Mouse (Mus musculus) hindbrain, postnatal 0 days (tissue): ENCODE results near the gene Zfp367. TPM values are rescaled to one million over a fixed set of nuclear protein-coding genes. Genes with fewer than 3 reads are reported as not detected.

Experiments
- ATAC-seq: fragments of 200-750 bp; cut with Nextera tagmentation; 2 replicates; pipeline ENCODE4 v1.8.0; 2017; ENCODE audit warnings: mild to moderate bottlenecking, moderate TSS enrichment, moderate library complexity
- DNase-seq: peaks from one replicate; pipeline ENCODE4 v3.0.0-alpha.2; 2015; ENCODE audit warnings: low spot score
- H3K27ac ChIP-seq: fragments of 300-500 bp; sonication (generic); 2 replicates; pipeline ENCODE4 v1.5.1; 2014; ENCODE audit warnings: mild to moderate bottlenecking
- H3K27me3 ChIP-seq: fragments of 300-500 bp; sonication (generic); 2 replicates; pipeline ENCODE4 v1.6.1; 2014; ENCODE audit warnings: low read length, mixed read lengths; ENCODE audit not compliant: insufficient read depth
- H3K36me3 ChIP-seq: fragments of 300-500 bp; sonication (generic); 2 replicates; pipeline ENCODE4 v1.6.1; 2014; ENCODE audit warnings: low read length, mixed read lengths; ENCODE audit not compliant: insufficient read depth
- H3K4me1 ChIP-seq: fragments of 300-500 bp; sonication (generic); 2 replicates; pipeline ENCODE4 v1.6.1; 2014; ENCODE audit warnings: antibody characterized with exemption, low read length, mixed read lengths; ENCODE audit not compliant: insufficient read depth
- H3K4me2 ChIP-seq: fragments of 300-500 bp; sonication (generic); 2 replicates; pipeline ENCODE4 v1.6.1; 2014; ENCODE audit warnings: low read depth, mild to moderate bottlenecking, low read length, moderate library complexity, mixed read lengths
- H3K4me3 ChIP-seq: fragments of 300-500 bp; sonication (generic); 2 replicates; pipeline ENCODE4 v1.5.1; 2014; ENCODE audit warnings: low read length
- H3K9ac ChIP-seq: fragments of 300-500 bp; sonication (generic); replicated peaks from 2 replicates; pipeline ENCODE4 v1.6.1; 2014; ENCODE audit warnings: mild to moderate bottlenecking, low read length, moderate library complexity, mixed read lengths
- H3K9me3 ChIP-seq: fragments of 300-500 bp; sonication (generic); 2 replicates; pipeline ENCODE4 v1.6.1; 2016; ENCODE audit warnings: low read length, mixed read lengths
- CTCF ChIP-seq: IDR thresholded peaks from 2 replicates; pipeline ENCODE4 v1.5.1; 2016; ENCODE audit warnings: antibody characterized with exemption, control low read depth, low read depth
- WGBS: fragments of 180-500 bp; shearing (Covaris S2); extraction: QIAGEN DNeasy Blood & Tissue Kit; methylation state at CpG from one replicate; pipeline ENCODE4 v1.1.7; 2014; 5-methylcytosine and 5-hydroxymethylcytosine counted together
- polyA plus RNA-seq: library from polyadenylated mRNA; unstranded; fragments of >200 nt; fragmentation: Nextera tagmentation; extraction: Ambion mirVana; gene quantifications from 2 replicates; pipeline ENCODE4 v1.2.1, GENCODE M21; 2015
- total RNA-seq: library from RNA; depleted of rRNA; stranded (reverse); fragments of >200 nt; gene quantifications from 2 replicates; pipeline ENCODE4 v1.2.3, GENCODE M21; 2014

Gene Zfp367
- total and polyA plus RNA-seq, 2 experiments from 2014 or later = 6.7 to 15.3 TPM

- Histone ChIP-seq H3K27ac (no peak overlapping the region), H3K4me3 (no peak overlapping the region), H3K27me3 (no peaks in the 10 kb centered on the region), H3K36me3 (peaks cover 26% of the 10 kb centered on the region; the same call in 1 of the 2 replicates), H3K9ac (no peak overlapping the region), H3K9me3 (no peaks in the 10 kb centered on the region), H3K4me2 (no peak overlapping the region), H3K4me1 (no peaks in the 10 kb centered on the region)
- no peak for DNase-seq
- TF ChIP-seq CTCF = no peak
- WGBS = 75% methylated on average over 7 of the region's 7 CpGs
- ATAC-seq = no peak
These were observed 32.2 kb upstream of the Zfp367 start for GRCm38 (mm10) chr13:64185176-64185575.

- TF ChIP-seq CTCF = no peak
- H3K4me1 ChIP-seq = no peaks in the 10 kb centered on the region
- peaks cover 26% of the 10 kb centered on the region; the same call in 1 of the 2 replicates for H3K36me3 ChIP-seq
- H3K4me2 ChIP-seq = no peak overlapping the region
- H3K9me3 ChIP-seq = no peaks in the 10 kb centered on the region
- H3K27ac ChIP-seq = no peak overlapping the region
- ATAC-seq (no peak), DNase-seq (no peak)
- WGBS = 83% methylated on average over 10 of the region's 10 CpGs
- H3K4me3 ChIP-seq = no peak overlapping the region
- no peak overlapping the region for H3K9ac ChIP-seq
- no peaks in the 10 kb centered on the region for H3K27me3 ChIP-seq
These were observed 31.4 kb upstream of the Zfp367 start for GRCm38 (mm10) chr13:64184361-64184760.

- Histone ChIP-seq H3K4me2 (no peak overlapping the region), H3K36me3 (peaks cover 26% of the 10 kb centered on the region; the same call in 1 of the 2 replicates), H3K9ac (no peak overlapping the region), H3K9me3 (no peaks in the 10 kb centered on the region), H3K4me3 (no peak overlapping the region), H3K27me3 (no peaks in the 10 kb centered on the region), H3K4me1 (no peaks in the 10 kb centered on the region), H3K27ac (no peak overlapping the region)
- DNase-seq (no peak), ATAC-seq (no peak)
- no peak for TF ChIP-seq CTCF
- 74% methylated on average over 4 of the region's 4 CpGs for WGBS
These were observed 30.6 kb upstream of the Zfp367 start for GRCm38 (mm10) chr13:64183583-64183982.

- no peak overlapping the region for H3K9ac ChIP-seq
- H3K9me3 ChIP-seq = no peaks in the 10 kb centered on the region
- H3K27me3 ChIP-seq = no peaks in the 10 kb centered on the region
- no peak overlapping the region for H3K27ac ChIP-seq
- peaks cover 29% of the 10 kb centered on the region; the same call in 1 of the 2 replicates for H3K36me3 ChIP-seq
- no peak for TF ChIP-seq CTCF
- DNase-seq (no peak), ATAC-seq (no peak)
- H3K4me1 ChIP-seq = no peaks in the 10 kb centered on the region
- H3K4me2 ChIP-seq = no peak overlapping the region
- no peak overlapping the region for H3K4me3 ChIP-seq
- 77% methylated on average over 2 of the region's 2 CpGs for WGBS
These were observed 29.1 kb upstream of the Zfp367 start for GRCm38 (mm10) chr13:64182091-64182490.

- 0 out of 2 replicates have a peak, but pooled peaks have one; percentile 10 for ATAC-seq
- H3K27ac ChIP-seq = no peak overlapping the region
- H3K9ac ChIP-seq = no peak overlapping the region
- peak; percentile 66 for DNase-seq
- no peaks in the 10 kb centered on the region for H3K9me3 ChIP-seq
- no peaks in the 10 kb centered on the region for H3K27me3 ChIP-seq
- H3K4me3 ChIP-seq = no peak overlapping the region
- no peaks in the 10 kb centered on the region for H3K4me1 ChIP-seq
- TF ChIP-seq CTCF = peak; percentile 70
- WGBS = 88% methylated on average over 3 of the region's 3 CpGs
- no peak overlapping the region for H3K4me2 ChIP-seq
- H3K36me3 ChIP-seq = peaks cover 38% of the 10 kb centered on the region; the same call in 1 of the 2 replicates
These were observed 27.9 kb upstream of the Zfp367 start for GRCm38 (mm10) chr13:64180888-64181287.

GRCm38 (mm10) chr13:64180300-64180699 lies 27.3 kb upstream of the Zfp367 start:
- WGBS = 86% methylated on average over 4 of the region's 4 CpGs
- Histone ChIP-seq H3K4me2 (no peak overlapping the region), H3K4me1 (no peaks in the 10 kb centered on the region), H3K9me3 (no peaks in the 10 kb centered on the region), H3K27ac (no peak overlapping the region), H3K36me3 (peaks cover 34% of the 10 kb centered on the region; the same call in 1 of the 2 replicates), H3K9ac (no peak overlapping the region), H3K27me3 (no peaks in the 10 kb centered on the region), H3K4me3 (no peak overlapping the region)
- DNase-seq = no peak
- ATAC-seq = no peak
- peak; percentile 18; the same call in 1 of the 2 replicates for TF ChIP-seq CTCF
